Mouse (Mus musculus) adrenal gland, postnatal 4 days (tissue): Measurements from ENCODE around the gene Nlrp9a. TPM values are rescaled to one million over a fixed set of nuclear protein-coding genes. Genes with fewer than 3 reads are reported as not detected.
"Not testable (repeated sequence)": the region's sequence is repeated elsewhere in the genome, so short reads cannot be mapped to it uniquely, and the experiment has no call there.

Experiments used
- DNase-seq, 2 experiments: peaks; one replicate each; pipeline ENCODE4 v3.0.0; 2021 to 2022; ENCODE audit warnings: low spot score in 2 of 2, mixed read lengths in 2 of 2
- long read RNA-seq, 2 experiments: library from polyadenylated mRNA; stranded (forward); transcript quantifications; one replicate each; pipeline ENCODE4 v2.0.0; 2021
- microRNA-seq: library from miRNA; unstranded; fragments of <30 nt; microRNA quantifications from one replicate; pipeline ENCODE4 v1.2.0, GENCODE M21; 2021
- total RNA-seq, 2 experiments: library from RNA; stranded (reverse); gene quantifications; 2 replicates each; pipeline ENCODE4 v1.2.3; 2021

The Nlrp9a gene
- not detected for total RNA-seq
- long read RNA-seq, experiment 1, result 0 reads
- long read RNA-seq, experiment 2, result 0 reads

DNA sequence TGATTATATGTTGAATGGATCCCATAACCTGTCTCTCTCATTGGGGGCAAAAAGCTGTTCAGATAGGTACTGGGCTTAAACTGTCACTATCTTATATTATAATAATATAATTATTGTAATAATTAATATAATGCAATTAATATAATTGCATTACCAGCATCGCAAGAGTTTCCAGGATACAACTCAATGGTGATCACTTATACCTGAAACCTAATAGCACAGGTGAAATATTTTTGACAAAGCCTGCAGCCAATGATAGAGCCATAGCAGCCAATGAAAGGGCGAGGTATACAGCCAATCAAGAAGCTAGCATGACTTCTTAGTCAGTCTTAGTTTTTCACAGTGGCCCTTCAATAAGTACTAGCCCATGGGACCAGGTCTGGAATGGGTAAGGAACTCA lies at the start of gene Nlrp9a:
Nlrp9a (plus strand) TSS at position 301 of the 400 bp plus-strand sequence.
- not testable (repeated sequence) for DNase-seq

DNA sequence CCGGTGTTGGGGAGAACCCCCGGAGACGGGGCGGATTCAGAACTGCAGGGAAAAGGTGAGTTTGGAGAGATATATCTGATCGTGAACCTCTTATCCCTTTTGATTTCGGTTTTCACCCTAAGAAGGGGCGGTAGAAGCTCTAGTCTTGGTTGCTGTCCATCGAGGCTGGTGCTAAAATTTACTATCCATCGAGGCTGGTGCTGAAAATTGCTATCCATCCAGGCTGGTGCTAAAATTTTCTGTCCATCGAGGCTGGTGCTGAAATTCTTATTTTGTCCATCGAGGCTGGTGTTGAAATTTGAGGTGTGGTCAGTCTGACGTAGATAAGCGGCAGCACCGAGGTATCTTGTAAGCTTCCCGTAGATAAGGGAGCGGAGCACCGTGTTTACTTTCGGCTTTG lies 45.3 kb upstream of the Nlrp9a start:
- not testable (repeated sequence) for DNase-seq

GRCm38 (mm10) chr7:26589077-26589476 lies 54.3 kb downstream of the Nlrp9a start:
- DNase-seq, result no peak

DNA sequence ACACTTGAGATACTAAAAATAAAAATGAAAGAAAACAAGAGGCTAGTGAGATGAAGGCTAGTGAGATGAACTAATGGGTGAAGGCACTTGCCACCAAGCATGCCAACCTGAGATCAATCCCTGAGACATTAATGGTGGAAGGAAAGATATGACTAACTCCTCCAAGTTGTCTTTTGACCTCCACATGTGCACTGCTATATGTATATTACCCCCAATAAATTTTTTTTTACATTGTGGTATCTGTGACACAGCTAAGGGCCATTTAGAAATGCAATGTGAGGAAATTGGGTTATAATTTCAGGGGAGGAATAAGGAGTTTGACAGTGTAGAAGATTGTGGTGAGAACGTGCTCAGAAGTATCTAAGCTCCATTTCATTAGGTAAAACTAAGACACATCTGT lies 55.0 kb downstream of the Nlrp9a start:
- DNase-seq, result no peak

DNA sequence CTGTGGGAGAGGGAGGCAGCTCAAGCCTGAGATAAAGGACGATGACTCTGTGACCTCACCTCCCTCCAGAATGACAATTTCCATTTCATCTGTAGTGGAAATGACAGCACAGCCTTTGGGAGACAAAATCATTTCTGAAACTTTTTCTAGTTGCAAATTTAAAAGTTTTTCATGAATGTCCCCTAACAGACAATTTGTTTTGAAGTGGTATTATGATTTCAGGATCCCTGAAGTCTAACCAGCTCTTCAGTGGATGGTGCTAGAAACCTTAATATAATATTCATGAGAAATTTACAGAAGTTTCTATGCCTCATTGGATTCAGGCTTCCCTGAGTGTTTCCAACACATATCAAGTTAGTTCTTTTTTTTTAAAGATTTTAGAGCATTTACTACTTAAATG lies 83.5 kb downstream of the Nlrp9a start, which contains the start of gene Vmn1r185:
Vmn1r185 (minus strand) TSS at position 101 of the 400 bp plus-strand sequence.
- DNase-seq, result not testable (repeated sequence)

Small RNA genes lying within 50 kb of the gene (microRNA-seq; reads per million reads assigned to microRNA genes)
- gene Gm25947, result not detected

Other genes with a start within 250 kb of the Nlrp9a start
- gene Cyp2a4, start 227.9 kb upstream of the Nlrp9a start, total RNA-seq, result under 1 TPM in 1 of 2 experiments, not detected in 1; 0.45 TPM
- gene Nlrp9c, start 131.3 kb upstream of the Nlrp9a start, total RNA-seq, result not detected
- not detected for gene Nlrp4a, start 99.9 kb upstream of the Nlrp9a start, total RNA-seq
- not detected for gene Vmn1r185, start 83.4 kb downstream of the Nlrp9a start, total RNA-seq
- not detected for gene Cyp2b23, start 151.4 kb downstream of the Nlrp9a start, total RNA-seq
- gene Cyp2b19, start 222.1 kb downstream of the Nlrp9a start, total RNA-seq, result not detected